Mouse (Mus musculus) cortical plate, adult 2 months (tissue): ENCODE results near the gene Szt2.

Source experiments
- CTCF ChIP-seq: fragments of 200-500 bp; IDR thresholded peaks from 2 replicates; pipeline ENCODE4 v1.5.1; 2011; ENCODE audit warnings: mild to moderate bottlenecking, control low read depth, low read length; ENCODE audit not compliant: insufficient read depth; ENCODE audit errors: extremely low read depth
- POLR2A ChIP-seq: fragments of 200-500 bp; IDR thresholded peaks from 2 replicates; pipeline ENCODE4 v1.6.1; 2011; ENCODE audit warnings: mild to moderate bottlenecking, low read length, control low read depth; ENCODE audit not compliant: insufficient read depth; ENCODE audit errors: extremely low read depth

DNA sequence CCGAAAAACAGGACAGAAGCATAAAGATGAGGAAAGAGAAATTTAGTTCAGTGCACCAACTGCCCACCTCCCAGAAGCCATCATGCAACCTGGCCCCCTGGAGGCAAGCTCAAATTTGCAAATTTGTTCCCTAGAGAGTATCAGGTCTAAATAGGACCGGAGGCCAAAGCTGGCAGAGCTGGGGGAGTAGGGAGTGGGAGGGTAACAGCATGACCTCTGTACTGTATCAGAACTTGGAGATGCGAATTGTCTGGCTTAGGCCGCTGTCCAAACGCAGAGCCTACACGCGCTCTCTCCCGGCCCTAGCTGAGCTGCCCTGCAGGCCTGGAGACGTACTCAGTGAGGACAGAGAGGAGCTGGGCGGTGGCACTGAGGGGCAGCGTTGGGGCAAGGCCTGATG, 18.9 kb downstream of the Szt2 start:
- TF ChIP-seq POLR2A = no peak
- no peak for TF ChIP-seq CTCF
